Mouse (Mus musculus): ENCODE measurements around the gene Cnn2.

Cnn2 gene

GRCm38 (mm10) chr10:79989870-79990269, 1.5 kb downstream of the Cnn2 start:
- DNase-seq (ENCODE audit: low spot score in 2 of 2), result no peak

- no peak for DNase-seq (ENCODE audit: low spot score in 2 of 2)
Measured at GRCm38 (mm10) chr10:79991099-79991498, 2.7 kb downstream of the Cnn2 start.

- no peak for DNase-seq (ENCODE audit: low spot score in 2 of 2)
Measured at GRCm38 (mm10) chr10:79991548-79991947, 3.2 kb downstream of the Cnn2 start.

- DNase-seq (ENCODE audit: low spot score in 2 of 2), result no peak
Measured at GRCm38 (mm10) chr10:79994397-79995115, 6.2 kb downstream of the Cnn2 start.

GRCm38 (mm10) chr10:79995636-79996035, 7.3 kb downstream of the Cnn2 start:
- no peak for DNase-seq (ENCODE audit: low spot score in 2 of 2)

GRCm38 (mm10) chr10:79996272-79997033, 8.1 kb downstream of the Cnn2 start, which contains the start of gene Abca7:
TSS of gene Abca7 (plus strand) at chr10:79996494.
- DNase-seq (ENCODE audit: low spot score in 2 of 2), result peak; percentile 95 to 99

- DNase-seq (ENCODE audit: low spot score in 2 of 2), result peak; percentile 75 to 76
Measured at GRCm38 (mm10) chr10:79997034-79997760, 8.8 kb downstream of the Cnn2 start.

- no peak for DNase-seq (ENCODE audit: low spot score in 2 of 2)
Measured at GRCm38 (mm10) chr10:79997819-79998218, 9.4 kb downstream of the Cnn2 start.

- DNase-seq (ENCODE audit: low spot score in 2 of 2), result no peak
Measured at GRCm38 (mm10) chr10:80001945-80002344, 13.6 kb downstream of the Cnn2 start.

GRCm38 (mm10) chr10:80002829-80003228, 14.4 kb downstream of the Cnn2 start:
- no peak for DNase-seq (ENCODE audit: low spot score in 2 of 2)

- no peak for DNase-seq (ENCODE audit: low spot score in 2 of 2)
Measured at GRCm38 (mm10) chr10:80003374-80004232, 15.2 kb downstream of the Cnn2 start.

GRCm38 (mm10) chr10:80004233-80004705, 15.9 kb downstream of the Cnn2 start:
- no peak for DNase-seq (ENCODE audit: low spot score in 2 of 2)

GRCm38 (mm10) chr10:80011740-80012139, 23.4 kb downstream of the Cnn2 start:
- DNase-seq (ENCODE audit: low spot score in 2 of 2), result no peak

- DNase-seq (ENCODE audit: low spot score in 2 of 2), result no peak
Measured at GRCm38 (mm10) chr10:80013609-80014008, 25.2 kb downstream of the Cnn2 start.

GRCm38 (mm10) chr10:80014484-80015290, 26.3 kb downstream of the Cnn2 start:
- DNase-seq (ENCODE audit: low spot score in 2 of 2), result peak in 1 of 2 experiments; percentile 51

GRCm38 (mm10) chr10:80015583-80015982, 27.2 kb downstream of the Cnn2 start:
- peak in 1 of 2 experiments; percentile 24 for DNase-seq (ENCODE audit: low spot score in 2 of 2)

GRCm38 (mm10) chr10:80016511-80016910, 28.1 kb downstream of the Cnn2 start, which contains the start of gene Arhgap45:
TSS of gene Arhgap45 (plus strand) at chr10:80016653.
- DNase-seq (ENCODE audit: low spot score in 2 of 2), result peak; percentile 84 to 91

- DNase-seq (ENCODE audit: low spot score in 2 of 2), result no peak
Measured at GRCm38 (mm10) chr10:80016931-80017330, 28.5 kb downstream of the Cnn2 start.

- DNase-seq (ENCODE audit: low spot score in 2 of 2), result peak; percentile 95 to 98
Measured at GRCm38 (mm10) chr10:80017361-80017760, 29.0 kb downstream of the Cnn2 start.

GRCm38 (mm10) chr10:80017771-80018170, 29.4 kb downstream of the Cnn2 start:
- peak; percentile 56 to 60 for DNase-seq (ENCODE audit: low spot score in 2 of 2)
